In the genomic region with DNA sequence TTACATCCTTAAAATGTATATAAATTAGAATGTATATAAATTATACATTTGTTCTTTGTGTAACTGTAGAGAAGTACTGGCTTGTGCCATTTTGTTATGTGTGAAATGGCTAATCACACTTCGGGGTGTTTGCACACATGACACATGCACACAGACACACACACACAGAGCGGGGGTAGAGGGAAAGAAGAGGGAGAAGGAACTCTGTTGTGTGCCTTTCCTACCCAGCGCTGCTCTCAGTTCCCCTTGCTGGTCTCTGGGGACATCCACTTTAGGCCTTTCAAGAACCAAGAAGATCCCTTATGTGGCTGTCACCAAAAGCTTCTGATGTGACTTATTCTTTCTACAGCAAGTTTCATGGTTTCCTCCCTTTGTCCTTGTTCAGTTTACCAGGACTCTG, we compare ENCODE assay signal across 22 mouse cellular contexts. TPM values are rescaled to one million over a fixed set of nuclear protein-coding genes. Genes with fewer than 3 reads are reported as not detected.
DNase-seq lines count a peak whose midpoint lies in the region; ATAC-seq and TF ChIP-seq lines count a peak whose summit lies in the region.
"Had no signal": no experiment of that assay in that cellular context is flagged by ENCODE, and none has a peak within 500 bp of the region (broad histone marks: within the 10 kb centered on the region; RNA-seq: fewer than 3 reads in every experiment).

No protein-coding gene starts in this region.

- peak; percentile 100 for TF ChIP-seq EP300 in CH12.LX (IDR thresholded peaks at IDR 0.05; ENCODE audit: low read length)

- 0 out of 2 replicates have a peak overlapping the region, but pooled peaks have one; percentile 7 for H3K27ac ChIP-seq in CH12.LX (ENCODE audit: insufficient read depth, low read depth)
- no peak overlapping the region for H3K27ac ChIP-seq in forebrain, embryonic 13.5 days
- H3K27ac ChIP-seq: embryonic facial prominence, embryonic 12.5 days; heart, embryonic 10.5 days; hindbrain, embryonic 13.5 days; hindbrain, postnatal 0 days had no signal

- H3K4me3 ChIP-seq in CH12.LX (replicated peaks in 1 of 3; ENCODE audit: low read depth in 2 of 3, low read length in 2 of 3, poor library complexity in 1 of 3): no peak overlapping the region
- no peak overlapping the region for H3K4me3 ChIP-seq in forebrain, embryonic 13.5 days
- H3K4me3 ChIP-seq: embryonic facial prominence, embryonic 12.5 days; heart, embryonic 10.5 days; hindbrain, embryonic 13.5 days had no signal

- H3K9me3 ChIP-seq in CH12.LX (replicated peaks; ENCODE audit: low read length): no peaks in the 10 kb centered on the region
- no peaks in the 10 kb centered on the region for H3K9me3 ChIP-seq in forebrain, embryonic 13.5 days (replicated peaks)
- H3K9me3 ChIP-seq: embryonic facial prominence, embryonic 12.5 days; heart, embryonic 10.5 days; hindbrain, embryonic 13.5 days had no signal

- dilution Hi-C loops in CH12.LX (cut with MboI; ENCODE audit: extremely low pct_ligation_motif_present, extremely low pct_unique_long_range_greater_than_20kb, low sequenced_read_pairs): no loop called here

- H3K79me2 ChIP-seq in CH12.LX (replicated peaks; ENCODE audit: control insufficient read depth, extremely low read depth, insufficient read depth, poor library complexity, severe bottlenecking): no peaks in the 10 kb centered on the region

- peak; percentile 23 for TF ChIP-seq RAD21 in CH12.LX (IDR thresholded peaks at IDR 0.05; ENCODE audit: low read depth, low read length)

- H3K9ac ChIP-seq in CH12.LX (ENCODE audit: insufficient read depth, low read depth): no peak overlapping the region
- no peak overlapping the region for H3K9ac ChIP-seq in forebrain, embryonic 13.5 days
- H3K9ac ChIP-seq: embryonic facial prominence, embryonic 12.5 days; hindbrain, embryonic 13.5 days had no signal

- H3K4me1 ChIP-seq in CH12.LX (ENCODE audit: control insufficient read depth in 1 of 2, insufficient read depth in 2 of 2): peaks cover 13 to 29% of the 10 kb centered on the region in 2 experiments
- no peaks in the 10 kb centered on the region for H3K4me1 ChIP-seq in forebrain, embryonic 13.5 days
- H3K4me1 ChIP-seq: heart, embryonic 10.5 days; hindbrain, embryonic 13.5 days had no signal

- in situ Hi-C loops in CH12.LX (cut with MboI; ENCODE audit: low pct_ligation_motif_present, low pct_unique_long_range_greater_than_20kb, low sequenced_read_pairs): no loop called here

- TF ChIP-seq CTCF in CH12.LX (conservative IDR thresholded peaks at IDR 0.05 in 1 of 2, IDR thresholded peaks at IDR 0.05 in 1 of 2; ENCODE audit: low read depth in 2 of 2, low read length in 2 of 2): no peak

- DNase-seq in CH12.LX (ENCODE audit: extremely low read depth): peak; percentile 95
- DNase-seq in spleen, postnatal 36 days (ENCODE audit: low spot score in 2 of 2): peak; percentile 78 to 84
- DNase-seq in testis, postnatal 14 days (ENCODE audit: low spot score): no peak
- DNase-seq in gastrocnemius, postnatal 10 days: no peak
- no peak for DNase-seq in gastrocnemius, postnatal 14 days
- DNase-seq: adrenal gland, adult 2 months; adrenal gland, postnatal 25 days; cerebellum, adult 11 months; cerebellum, adult 8-10 months; cerebellum, postnatal 14 days; gastrocnemius, postnatal 36 days; heart, adult 18-20 months; heart, postnatal 10 days had no signal

- H3K36me3 ChIP-seq in CH12.LX (replicated peaks in 1 of 2; ENCODE audit: control insufficient read depth in 1 of 2, insufficient read depth in 1 of 2, low read length in 1 of 2): no peaks in the 10 kb centered on the region
- no peaks in the 10 kb centered on the region for H3K36me3 ChIP-seq in forebrain, embryonic 13.5 days (ENCODE audit: poor library complexity, severe bottlenecking)
- H3K36me3 ChIP-seq: embryonic facial prominence, embryonic 12.5 days; heart, embryonic 10.5 days; hindbrain, embryonic 13.5 days had no signal

- ATAC-seq in granulocyte monocyte progenitor cell, adult 5-6 weeks (replicated peaks; ENCODE audit: poor library complexity, severe bottlenecking): peak; percentile 65; the same call in 1 of the 2 replicates
- ATAC-seq in neutrophil, adult 5-6 weeks (ENCODE audit: extremely low read depth, insufficient number of reproducible peaks, low FRiP score, poor library complexity, severe bottlenecking): peak; percentile 68; the same call in 1 of the 2 replicates
- ATAC-seq in forebrain, embryonic 13.5 days: no peak
- ATAC-seq: forebrain, embryonic 16.5 days; hindbrain, postnatal 0 days had no signal

- peak overlapping the region; percentile 18; the same call in 1 of the 2 replicates for H3K4me2 ChIP-seq in CH12.LX (ENCODE audit: insufficient read depth, low read depth, poor library complexity, severe bottlenecking)
- no peak overlapping the region for H3K4me2 ChIP-seq in forebrain, embryonic 13.5 days
- H3K4me2 ChIP-seq: embryonic facial prominence, embryonic 12.5 days; hindbrain, embryonic 13.5 days had no signal

- no peak for TF ChIP-seq POLR2A in CH12.LX (IDR thresholded peaks at IDR 0.05; ENCODE audit: low read depth, low read length)

- 83% methylated on average over 3 of the region's 3 CpGs for WGBS in forebrain, embryonic 13.5 days

- intact Hi-C loops in gastrocnemius, postnatal 14 days (cut with DNase I; ENCODE audit: low total_unique reads): no loop called here

- H3K27me3 ChIP-seq in CH12.LX (replicated peaks): no peaks in the 10 kb centered on the region
- no peaks in the 10 kb centered on the region for H3K27me3 ChIP-seq in forebrain, embryonic 13.5 days
- H3K27me3 ChIP-seq: embryonic facial prominence, embryonic 12.5 days; hindbrain, embryonic 13.5 days had no signal

TF ChIP-seq in CH12.LX, 34 proteins besides CTCF, POLR2A, EP300 and RAD21 (continues in another document):
- no peak for TF ChIP-seq CHD1 (IDR thresholded peaks at IDR 0.05; ENCODE audit: low read depth, low read length)
- 0 out of 2 replicates have a peak, but pooled peaks have one; percentile 54 for TF ChIP-seq MXI1 (IDR thresholded peaks at IDR 0.05; ENCODE audit: low read depth, low read length)
- TF ChIP-seq TBP (conservative IDR thresholded peaks at IDR 0.05; ENCODE audit: low read depth, low read length): no peak
- TF ChIP-seq UBTF (IDR thresholded peaks at IDR 0.05; ENCODE audit: low read depth, low read length): no peak
- no peak for TF ChIP-seq ZMIZ1 (IDR thresholded peaks at IDR 0.05; ENCODE audit: low read depth, low read length)
- TF ChIP-seq MYC (IDR thresholded peaks at IDR 0.05; ENCODE audit: low read depth, low read length): peak; percentile 82
- TF ChIP-seq MAZ (IDR thresholded peaks at IDR 0.05; ENCODE audit: low read depth, low read length): peak; percentile 91; the same call in 1 of the 2 replicates
- TF ChIP-seq MAFK (IDR thresholded peaks at IDR 0.05; ENCODE audit: insufficient replicate concordance, low read length): peak; percentile 73; the same call in 1 of the 2 replicates
- TF ChIP-seq PAX5 (IDR thresholded peaks at IDR 0.05; ENCODE audit: low read length): no peak
- TF ChIP-seq JUND (conservative IDR thresholded peaks at IDR 0.05; ENCODE audit: low read depth, low read length): peak; percentile 75
- TF ChIP-seq GABPA (IDR thresholded peaks at IDR 0.05; ENCODE audit: insufficient replicate concordance, low read depth, low read length): no peak
- peak; percentile 45 for TF ChIP-seq HCFC1 (IDR thresholded peaks at IDR 0.05; ENCODE audit: low read depth, low read length)
- no peak for TF ChIP-seq POLR2AphosphoS2 (IDR thresholded peaks at IDR 0.05; ENCODE audit: low read depth, low read length)
- TF ChIP-seq USF1 (IDR thresholded peaks at IDR 0.05; ENCODE audit: low read depth, low read length): no peak

RNA-seq across cellular contexts. Expression of gene 4930562C15Rik, which starts 11.8 kb away (rescaled TPM):
- total RNA-seq in CH12.LX (2012; rRNA removed) (0.04 and 0.13 TPM in 2 replicates), CH12.LX (2014; rRNA removed) (0.11 and 0.20 TPM in 2 replicates)
- polyA plus RNA-seq in CH12.LX (2012; ENCODE audit: insufficient read length, low read depth): 0.59 and 0.80 TPM in 2 replicates
- not detected in 2 replicates for total RNA-seq in granulocyte monocyte progenitor cell, adult 5-6 weeks (2014; fragmentation: Nextera tagmentation)
- 0.65 TPM in 1 of 2 replicates, not detected in the other for total RNA-seq in granulocyte monocyte progenitor cell, adult 5-6 weeks (2017)
- total RNA-seq in neutrophil, adult 5-6 weeks (2017): 0.58 and 2.6 TPM in 2 replicates
- total RNA-seq in gastrocnemius, postnatal 10 days (2021): not detected
- total RNA-seq in gastrocnemius, postnatal 14 days (2021): not detected
- 0.37 and 0.39 TPM in 2 replicates for polyA plus RNA-seq in forebrain, embryonic 13.5 days (2015; fragmentation: Nextera tagmentation; extraction: Ambion mirVana)
- total RNA-seq: adrenal gland, adult 2 months; adrenal gland, postnatal 25 days; gastrocnemius, postnatal 36 days; heart, postnatal 10 days; hindbrain, postnatal 0 days had no signal
- polyA plus RNA-seq: adrenal gland, adult 2 months; cortical plate, adult 2 months had no signal

RNA-seq across cellular contexts. Expression of gene Ubald1, which starts 33.1 kb away (rescaled TPM):
- total RNA-seq in CH12.LX (2012; rRNA removed) (11.6 and 12.9 TPM in 2 replicates), CH12.LX (2014; rRNA removed) (7.2 and 9.6 TPM in 2 replicates)
- polyA plus RNA-seq in CH12.LX (2012; ENCODE audit: insufficient read length, low read depth): 48.7 and 53.7 TPM in 2 replicates
- 37.0 and 39.8 TPM in 2 replicates for total RNA-seq in granulocyte monocyte progenitor cell, adult 5-6 weeks (2014; fragmentation: Nextera tagmentation)
- total RNA-seq in granulocyte monocyte progenitor cell, adult 5-6 weeks (2017): 11.4 and 14.1 TPM in 2 replicates
- total RNA-seq in neutrophil, adult 5-6 weeks (2017): 33.1 and 36.3 TPM in 2 replicates
- 10 to 100 TPM; 28.1 to 33.4 TPM for total RNA-seq in gastrocnemius, postnatal 10 days (2021)
- total RNA-seq in gastrocnemius, postnatal 14 days (2021): 10 to 100 TPM; 25.2 to 26.1 TPM
- polyA plus RNA-seq in forebrain, embryonic 13.5 days (2015; fragmentation: Nextera tagmentation; extraction: Ambion mirVana): 33.9 and 35.1 TPM in 2 replicates

RNA-seq across cellular contexts. Expression of gene Mgrn1, which starts 39.0 kb away (rescaled TPM):
- total RNA-seq in CH12.LX (2012; rRNA removed) (14.1 and 16.9 TPM in 2 replicates), CH12.LX (2014; rRNA removed) (9.0 and 11.7 TPM in 2 replicates)
- 12.9 and 15.5 TPM in 2 replicates for polyA plus RNA-seq in CH12.LX (2012; ENCODE audit: insufficient read length, low read depth)
- total RNA-seq in granulocyte monocyte progenitor cell, adult 5-6 weeks (2014; fragmentation: Nextera tagmentation): 28.3 and 33.5 TPM in 2 replicates
- total RNA-seq in granulocyte monocyte progenitor cell, adult 5-6 weeks (2017): 16.6 and 21.6 TPM in 2 replicates
- 78.8 and 85.0 TPM in 2 replicates for total RNA-seq in neutrophil, adult 5-6 weeks (2017)
- total RNA-seq in gastrocnemius, postnatal 10 days (2021): 10 to 100 TPM; 62.2 to 68.4 TPM
- 10 to 100 TPM; 46.7 to 51.9 TPM for total RNA-seq in gastrocnemius, postnatal 14 days (2021)
- polyA plus RNA-seq in forebrain, embryonic 13.5 days (2015; fragmentation: Nextera tagmentation; extraction: Ambion mirVana): 79.0 and 86.4 TPM in 2 replicates

RNA-seq across cellular contexts. Expression of gene Cdip1, which starts 56.9 kb away (rescaled TPM):
- total RNA-seq in CH12.LX (2012; rRNA removed): 28.0 and 28.7 TPM in 2 replicates
- total RNA-seq in CH12.LX (2014; rRNA removed): 20.0 and 22.3 TPM in 2 replicates
- 18.5 and 22.2 TPM in 2 replicates for polyA plus RNA-seq in CH12.LX (2012; ENCODE audit: insufficient read length, low read depth)
- total RNA-seq in granulocyte monocyte progenitor cell, adult 5-6 weeks (2014; fragmentation: Nextera tagmentation): 22.2 and 26.0 TPM in 2 replicates
- total RNA-seq in granulocyte monocyte progenitor cell, adult 5-6 weeks (2017): 11.4 and 13.1 TPM in 2 replicates
- total RNA-seq in neutrophil, adult 5-6 weeks (2017): 22.6 and 23.4 TPM in 2 replicates
- 10 to 100 TPM; 82.1 to 91.9 TPM for total RNA-seq in gastrocnemius, postnatal 10 days (2021)
- total RNA-seq in gastrocnemius, postnatal 14 days (2021): 10 to 100 TPM; 61.9 to 62.7 TPM
- 92.2 and 103 TPM in 2 replicates for polyA plus RNA-seq in forebrain, embryonic 13.5 days (2015; fragmentation: Nextera tagmentation; extraction: Ambion mirVana)

Comparison
In these comparisons a context has a peak if more than half of its experiments do, and no peak if none do; other contexts are left out.
1. DNase-seq: peak in CH12.LX (single experiment) and spleen, postnatal 36 days (2 of 2); none in testis, postnatal 14 days (single experiment), gastrocnemius, postnatal 10 days (single experiment) and gastrocnemius, postnatal 14 days (single experiment).